Mouse (Mus musculus): ENCODE measurements around the gene Yeats2.

DNA sequence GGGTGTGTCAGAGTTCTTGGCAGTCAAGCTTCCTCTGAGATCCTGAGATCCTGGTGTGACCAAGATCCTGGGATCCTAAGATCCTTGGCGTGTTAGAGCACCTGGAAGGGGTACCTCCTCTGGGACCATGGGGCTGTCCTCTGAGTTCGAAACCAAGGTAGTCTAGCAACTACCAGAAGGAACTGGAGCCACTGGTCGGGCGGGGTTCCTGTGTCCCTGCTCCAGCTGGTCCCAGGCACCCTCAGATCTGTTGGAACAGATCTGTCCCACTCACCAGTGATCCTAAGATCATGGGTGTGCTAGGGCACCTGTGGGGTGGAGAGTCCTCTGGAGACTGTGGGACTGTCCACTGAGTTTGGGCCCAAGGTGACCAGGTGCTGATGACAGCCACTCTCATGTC is 85.8 kb downstream of the Yeats2 start:
- TF ChIP-seq EP300 (IDR thresholded peaks at IDR 0.05; ENCODE audit: low read depth): no peak
- no peak for TF ChIP-seq CTCF (IDR thresholded peaks at IDR 0.05; ENCODE audit: low read depth)

Measured in liver, embryonic 14.5 days (tissue).